Mouse (Mus musculus) CH12.LX (cell line): ENCODE data around the gene Kidins220. TPM values are rescaled to one million over a fixed set of nuclear protein-coding genes. Genes with fewer than 3 reads are reported as not detected.

Experiments used
- DNase-seq: peaks from one replicate; pipeline ENCODE4 v3.0.0-alpha.2; 2013; ENCODE audit errors: extremely low read depth
- H3K27ac ChIP-seq: 2 replicates; pipeline ENCODE4 v1.5.1; 2012; ENCODE audit warnings: low read depth, mild to moderate bottlenecking, control low read depth, moderate library complexity; ENCODE audit not compliant: insufficient read depth
- H3K27me3 ChIP-seq: replicated peaks from 2 replicates; pipeline ENCODE3; 2012; ENCODE audit warnings: inconsistent platforms
- H3K36me3 ChIP-seq, 2 experiments: replicated peaks in 1 of 2; 2 replicates each; pipeline versions ENCODE3 to v1.6.1; 2012; ENCODE audit warnings: inconsistent platforms in 1 of 2, low read length in 1 of 2, mild to moderate bottlenecking in 1 of 2, mixed read lengths in 1 of 2, moderate library complexity in 1 of 2; ENCODE audit not compliant: control insufficient read depth in 1 of 2, insufficient read depth in 1 of 2
- H3K4me1 ChIP-seq, 2 experiments: 2 replicates each; pipeline ENCODE4 v1.6.1; 2012; ENCODE audit warnings: inconsistent platforms in 1 of 2, moderate library complexity in 1 of 2; ENCODE audit not compliant: insufficient read depth in 2 of 2, control insufficient read depth in 1 of 2
- H3K4me2 ChIP-seq: 2 replicates; pipeline ENCODE4 v1.6.1; 2012; ENCODE audit warnings: low read depth, mild to moderate bottlenecking, control low read depth; ENCODE audit not compliant: poor library complexity, insufficient read depth, severe bottlenecking
- H3K4me3 ChIP-seq, 3 experiments: fragments of 150-350 bp in 1 of 3; sonication (generic) in 1 of 3; replicated peaks in 1 of 3; 2 replicates each; pipeline versions ENCODE3 to v1.5.1; 2011 to 2012; ENCODE audit warnings: low read depth in 2 of 3, low read length in 2 of 3, mild to moderate bottlenecking in 2 of 3, moderate library complexity in 2 of 3, control low read depth in 1 of 3, improper control_type of control experiment in 1 of 3, inconsistent platforms in 1 of 3, mixed read lengths in 1 of 3; ENCODE audit not compliant: poor library complexity in 1 of 3
- H3K79me2 ChIP-seq: replicated peaks from 2 replicates; pipeline ENCODE4 v1.6.1; 2012; ENCODE audit warnings: mild to moderate bottlenecking, moderate library complexity; ENCODE audit not compliant: control insufficient read depth, poor library complexity, insufficient read depth, severe bottlenecking; ENCODE audit errors: extremely low read depth
- H3K9ac ChIP-seq: 2 replicates; pipeline ENCODE4 v1.6.1; 2012; ENCODE audit warnings: low read depth, mild to moderate bottlenecking, control low read depth, moderate library complexity; ENCODE audit not compliant: insufficient read depth
- H3K9me3 ChIP-seq: replicated peaks from 2 replicates; pipeline ENCODE3; 2012; ENCODE audit warnings: low read length, inconsistent platforms, mixed read lengths
- CHD1 ChIP-seq: IDR thresholded peaks from 2 replicates; pipeline ENCODE4 v1.6.1; 2012; ENCODE audit warnings: low read depth, low read length, improper control_type of control experiment, inconsistent platforms
- CHD2 ChIP-seq: IDR thresholded peaks from 2 replicates; pipeline ENCODE4 v1.6.1; 2011; ENCODE audit warnings: low read length, improper control_type of control experiment
- E2F4 ChIP-seq: IDR thresholded peaks from 2 replicates; pipeline ENCODE4 v1.6.1; 2011; ENCODE audit warnings: low read depth, low read length, improper control_type of control experiment; ENCODE audit not compliant: insufficient replicate concordance
- ELF1 ChIP-seq: IDR thresholded peaks from 2 replicates; pipeline ENCODE4 v1.6.1; 2014; ENCODE audit warnings: low read depth, mild to moderate bottlenecking, inconsistent platforms, low read length, improper control_type of control experiment
- ETS1 ChIP-seq: conservative IDR thresholded peaks from 2 replicates; pipeline ENCODE4 v1.6.1; 2012; ENCODE audit warnings: low read depth, mild to moderate bottlenecking, inconsistent platforms, low read length, improper control_type of control experiment, moderate library complexity
- GABPA ChIP-seq: IDR thresholded peaks from 2 replicates; pipeline ENCODE4 v1.6.1; 2012; ENCODE audit warnings: low read depth, low read length, improper control_type of control experiment, inconsistent platforms; ENCODE audit not compliant: insufficient replicate concordance
- HCFC1 ChIP-seq: IDR thresholded peaks from 2 replicates; pipeline ENCODE4 v1.6.1; 2012; ENCODE audit warnings: low read depth, mild to moderate bottlenecking, inconsistent platforms, low read length, improper control_type of control experiment
- JUN ChIP-seq: IDR thresholded peaks from 2 replicates; pipeline ENCODE4 v1.6.1; 2011; ENCODE audit warnings: low read depth, mild to moderate bottlenecking, low read length, improper control_type of control experiment, moderate library complexity; ENCODE audit not compliant: insufficient read depth
- MAX ChIP-seq: IDR thresholded peaks from 2 replicates; pipeline ENCODE4 v1.6.1; 2011; ENCODE audit warnings: low read length, improper control_type of control experiment
- MEF2A ChIP-seq: IDR thresholded peaks from 2 replicates; pipeline ENCODE4 v1.6.1; 2014; ENCODE audit warnings: low read depth, mild to moderate bottlenecking, inconsistent platforms, low read length, improper control_type of control experiment, borderline replicate concordance
- MYC ChIP-seq: IDR thresholded peaks from 2 replicates; pipeline ENCODE4 v1.6.1; 2011; ENCODE audit warnings: low read depth, mild to moderate bottlenecking, improper control_type of control experiment, low read length
- PAX5 ChIP-seq: IDR thresholded peaks from 2 replicates; pipeline ENCODE4 v1.6.1; 2012; ENCODE audit warnings: low read length, inconsistent platforms, mixed read lengths
- RAD21 ChIP-seq: IDR thresholded peaks from 2 replicates; pipeline ENCODE4 v1.6.1; 2011; ENCODE audit warnings: low read depth, mild to moderate bottlenecking, low read length, improper control_type of control experiment, moderate library complexity
- RCOR1 ChIP-seq: conservative IDR thresholded peaks from 2 replicates; pipeline ENCODE4 v1.6.1; 2012; ENCODE audit warnings: low read depth, mild to moderate bottlenecking, inconsistent platforms, low read length, improper control_type of control experiment
- TBP ChIP-seq: conservative IDR thresholded peaks from 2 replicates; pipeline ENCODE4 v1.6.1; 2011; ENCODE audit warnings: low read depth, low read length, improper control_type of control experiment
- USF2 ChIP-seq: conservative IDR thresholded peaks from 2 replicates; pipeline ENCODE4 v1.6.1; 2011; ENCODE audit warnings: low read depth, low read length, improper control_type of control experiment
- ZKSCAN1 ChIP-seq: IDR thresholded peaks from 2 replicates; pipeline ENCODE4 v1.6.1; 2012; ENCODE audit warnings: low read depth, inconsistent platforms, low read length, improper control_type of control experiment, borderline replicate concordance
- dilution Hi-C: fragments of 300-500 bp; cut with MboI; formaldehyde crosslinking; loops from 2 replicates; pipeline ENCODE4 v1.14.3; 2020; ENCODE audit warnings: low sequenced_read_pairs; ENCODE audit not compliant: extremely low pct_unique_long_range_greater_than_20kb, extremely low pct_ligation_motif_present
- in situ Hi-C: fragments of 300-500 bp; cut with MboI; formaldehyde crosslinking; loops from 3 replicates; pipeline ENCODE4 v1.14.3; 2019; ENCODE audit warnings: low sequenced_read_pairs, low pct_ligation_motif_present, low pct_unique_long_range_greater_than_20kb, mixed read lengths
- polyA plus RNA-seq: library from polyadenylated mRNA; unstranded; fragments of >175 nt; gene quantifications from 2 replicates; pipeline ENCODE4 v1.2.1, GENCODE M21; 2012; ENCODE audit warnings: low read depth; ENCODE audit not compliant: insufficient read length
- total RNA-seq, 2 experiments: library from RNA; depleted of rRNA; stranded (reverse); fragments of 300-350 nt in 1 of 2; fragments of >200 nt in 1 of 2; gene quantifications; 2 replicates each; pipeline ENCODE4 v1.2.3; 2012 to 2014

Gene Kidins220
- total and polyA plus RNA-seq, 3 experiments, result 32.4 to 47.8 (median 39.4) TPM

- Histone ChIP-seq H3K4me1 (no peaks in the 10 kb centered on the region), H3K9me3 (peaks cover 5% of the 10 kb centered on the region), H3K27ac (no peak overlapping the region), H3K4me3 (no peak overlapping the region), H3K9ac (no peak overlapping the region), H3K36me3 (no peaks in the 10 kb centered on the region)
- dilution Hi-C loops, result no loop called here
- TF ChIP-seq CHD1 (no peak), RAD21 (no peak), CHD2 (no peak), HCFC1 (no peak), TBP (no peak), ZKSCAN1 (no peak), E2F4 (no peak), MAX (no peak), PAX5 (no peak), ETS1 (no peak), USF2 (no peak)
- TF ChIP-seq, all 38 proteins: peak for 0
- Histone ChIP-seq H3K27me3 (no peaks in the 10 kb centered on the region), H3K79me2 (no peaks in the 10 kb centered on the region), H3K4me2 (no peak overlapping the region)
- DNase-seq, result no peak
- in situ Hi-C loops, result loop anchor here (5.0 kb wide), 1 partner anchor 33 kb away; no protein-coding TSS in a partner anchor
These were observed 134.1 kb downstream of the Kidins220 start for GRCm38 (mm10) chr12:25108865-25109264.

GRCm38 (mm10) chr12:25109971-25110681, 135.4 kb downstream of the Kidins220 start:
- in situ Hi-C loops (loop anchor here (5.0 kb wide), 1 partner anchor 32 kb away; no protein-coding TSS in a partner anchor), dilution Hi-C loops (no loop called here)
- Histone ChIP-seq H3K4me2 (no peak overlapping the region), H3K27me3 (no peaks in the 10 kb centered on the region), H3K4me3 (no peak overlapping the region), H3K9me3 (peaks cover 11% of the 10 kb centered on the region), H3K9ac (no peak overlapping the region), H3K27ac (no peak overlapping the region), H3K36me3 (no peaks in the 10 kb centered on the region), H3K79me2 (no peaks in the 10 kb centered on the region), H3K4me1 (no peaks in the 10 kb centered on the region)
- TF ChIP-seq ELF1 (no peak), JUN (no peak), MEF2A (no peak), GABPA (no peak), RCOR1 (no peak), PAX5 (no peak), RAD21 (no peak), MYC (no peak)
- no peak for DNase-seq
